Mouse (Mus musculus): ENCODE measurements around the gene Unc5a. TPM values are rescaled to one million over a fixed set of nuclear protein-coding genes. Genes with fewer than 3 reads are reported as not detected.
A peak's percentile ranks its signal among the peaks of the same experiment; 100 is the strongest.

Unc5a gene
- polyA plus RNA-seq, 1 experiment from 2014 or later = 1.0 TPM

- H3K4me2 ChIP-seq (ENCODE audit: low read depth, low read length) = no peak overlapping the region
- H3K4me1 ChIP-seq (ENCODE audit: control insufficient read depth, insufficient read depth, low read length) = no peaks in the 10 kb centered on the region
- H3K9me3 ChIP-seq (replicated peaks; ENCODE audit: control insufficient read depth, low read length) = no peaks in the 10 kb centered on the region
- H3K4me3 ChIP-seq (ENCODE audit: low read depth, low read length) = no peak overlapping the region
- WGBS = 40% methylated on average over 14 of the region's 14 CpGs
- no peaks in the 10 kb centered on the region for H3K27me3 ChIP-seq (ENCODE audit: control insufficient read depth, insufficient read depth, low read length)
- H3K27ac ChIP-seq (replicated peaks; ENCODE audit: low read depth, low read length) = no peak overlapping the region
- no peak overlapping the region for H3K9ac ChIP-seq (replicated peaks; ENCODE audit: low read length)
- ATAC-seq (replicated peaks; ENCODE audit: insufficient number of reproducible peaks, low FRiP score, low TSS enrichment, low read depth) (no peak), DNase-seq (ENCODE audit: low spot score) (peak; percentile 83)
- no peaks in the 10 kb centered on the region for H3K36me3 ChIP-seq (replicated peaks; ENCODE audit: control insufficient read depth, insufficient read depth, low read depth, low read length)
Observed at GRCm38 (mm10) chr13:54970521-54971247, 21.5 kb downstream of the Unc5a start.

- Histone ChIP-seq H3K36me3 (replicated peaks; ENCODE audit: control insufficient read depth, insufficient read depth, low read depth, low read length) (no peaks in the 10 kb centered on the region), H3K27ac (replicated peaks; ENCODE audit: low read depth, low read length) (no peak overlapping the region), H3K4me1 (ENCODE audit: control insufficient read depth, insufficient read depth, low read length) (no peaks in the 10 kb centered on the region), H3K9me3 (replicated peaks; ENCODE audit: control insufficient read depth, low read length) (no peaks in the 10 kb centered on the region), H3K4me3 (ENCODE audit: low read depth, low read length) (no peak overlapping the region), H3K27me3 (ENCODE audit: control insufficient read depth, insufficient read depth, low read length) (no peaks in the 10 kb centered on the region; the same call in 1 of the 2 replicates), H3K4me2 (ENCODE audit: low read depth, low read length) (no peak overlapping the region), H3K9ac (replicated peaks; ENCODE audit: low read length) (no peak overlapping the region)
- DNase-seq (ENCODE audit: low spot score) (no peak), ATAC-seq (replicated peaks; ENCODE audit: insufficient number of reproducible peaks, low FRiP score, low TSS enrichment, low read depth) (no peak; the same call in 1 of the 2 replicates)
- 63% methylated on average over 3 of the region's 3 CpGs for WGBS
Observed at GRCm38 (mm10) chr13:54975546-54975945, 26.3 kb downstream of the Unc5a start.

DNA sequence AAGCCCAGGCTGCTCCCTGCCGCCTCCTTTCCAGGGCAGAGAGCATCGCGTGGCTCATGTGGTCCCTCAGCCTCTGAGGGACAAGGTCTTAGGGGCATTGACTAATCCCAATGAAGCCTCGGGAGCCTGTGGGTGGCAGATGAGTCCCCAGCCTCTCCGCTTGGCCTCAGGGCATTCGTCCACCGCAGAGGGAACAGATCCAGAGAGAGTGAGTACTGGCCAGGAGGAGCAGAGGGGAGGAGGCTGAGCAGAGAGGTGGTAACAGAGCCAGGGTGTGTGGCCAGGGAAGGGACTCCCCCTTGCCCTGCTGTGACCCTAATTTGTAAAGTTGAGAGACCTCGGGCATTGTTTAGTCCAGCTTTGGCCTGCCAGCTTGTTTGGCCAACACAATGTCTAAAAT is 29.6 kb downstream of the Unc5a start:
- Histone ChIP-seq H3K36me3 (replicated peaks; ENCODE audit: control insufficient read depth, insufficient read depth, low read depth, low read length) (no peaks in the 10 kb centered on the region), H3K27ac (replicated peaks; ENCODE audit: low read depth, low read length) (no peak overlapping the region), H3K4me3 (ENCODE audit: low read depth, low read length) (no peak overlapping the region), H3K27me3 (ENCODE audit: control insufficient read depth, insufficient read depth, low read length) (no peaks in the 10 kb centered on the region; the same call in 1 of the 2 replicates), H3K4me1 (ENCODE audit: control insufficient read depth, insufficient read depth, low read length) (no peaks in the 10 kb centered on the region), H3K9ac (replicated peaks; ENCODE audit: low read length) (no peak overlapping the region), H3K4me2 (ENCODE audit: low read depth, low read length) (no peak overlapping the region), H3K9me3 (replicated peaks; ENCODE audit: control insufficient read depth, low read length) (no peaks in the 10 kb centered on the region)
- DNase-seq (ENCODE audit: low spot score) = no peak
- WGBS = 29% methylated on average over 8 of the region's 8 CpGs
- ATAC-seq (replicated peaks; ENCODE audit: insufficient number of reproducible peaks, low FRiP score, low TSS enrichment, low read depth) = no peak

- DNase-seq (ENCODE audit: low spot score) (no peak), ATAC-seq (replicated peaks; ENCODE audit: insufficient number of reproducible peaks, low FRiP score, low TSS enrichment, low read depth) (no peak)
- Histone ChIP-seq H3K27me3 (ENCODE audit: control insufficient read depth, insufficient read depth, low read length) (no peaks in the 10 kb centered on the region; the same call in 1 of the 2 replicates), H3K4me2 (ENCODE audit: low read depth, low read length) (no peak overlapping the region), H3K4me1 (ENCODE audit: control insufficient read depth, insufficient read depth, low read length) (no peaks in the 10 kb centered on the region), H3K4me3 (ENCODE audit: low read depth, low read length) (no peak overlapping the region), H3K9me3 (replicated peaks; ENCODE audit: control insufficient read depth, low read length) (no peaks in the 10 kb centered on the region), H3K36me3 (replicated peaks; ENCODE audit: control insufficient read depth, insufficient read depth, low read depth, low read length) (no peaks in the 10 kb centered on the region), H3K9ac (replicated peaks; ENCODE audit: low read length) (no peak overlapping the region), H3K27ac (replicated peaks; ENCODE audit: low read depth, low read length) (no peak overlapping the region)
- WGBS = 70% methylated on average over 12 of the region's 12 CpGs
Observed at GRCm38 (mm10) chr13:54980957-54981356, 31.7 kb downstream of the Unc5a start.

DNA sequence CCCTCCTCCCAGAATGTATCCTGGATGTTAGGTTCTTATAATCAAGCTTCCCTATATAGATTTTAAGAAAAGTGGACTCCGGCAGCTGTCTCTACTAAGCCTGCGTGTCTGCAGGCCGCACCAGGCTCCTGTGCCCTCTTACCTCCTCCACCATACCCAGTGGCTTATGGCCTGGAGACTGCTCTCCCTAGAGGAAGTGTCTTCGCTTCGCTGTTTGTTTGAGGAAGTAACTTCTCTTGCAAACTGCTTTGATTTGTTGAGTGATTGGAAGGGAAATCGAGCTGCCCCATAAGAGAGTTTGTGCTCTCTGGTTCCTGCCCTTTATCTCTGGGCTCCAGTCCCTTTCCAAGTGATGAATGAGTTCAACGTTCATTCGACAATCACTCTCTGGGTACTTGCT is 33.8 kb downstream of the Unc5a start:
- H3K4me3 ChIP-seq (ENCODE audit: low read depth, low read length) = no peak overlapping the region
- no peak for DNase-seq (ENCODE audit: low spot score)
- no peaks in the 10 kb centered on the region; the same call in 1 of the 2 replicates for H3K27me3 ChIP-seq (ENCODE audit: control insufficient read depth, insufficient read depth, low read length)
- H3K9ac ChIP-seq (replicated peaks; ENCODE audit: low read length) = no peak overlapping the region
- H3K9me3 ChIP-seq (replicated peaks; ENCODE audit: control insufficient read depth, low read length) = no peaks in the 10 kb centered on the region
- ATAC-seq (replicated peaks; ENCODE audit: insufficient number of reproducible peaks, low FRiP score, low TSS enrichment, low read depth) = no peak
- no peaks in the 10 kb centered on the region for H3K4me1 ChIP-seq (ENCODE audit: control insufficient read depth, insufficient read depth, low read length)
- no peak overlapping the region for H3K4me2 ChIP-seq (ENCODE audit: low read depth, low read length)
- no peaks in the 10 kb centered on the region for H3K36me3 ChIP-seq (replicated peaks; ENCODE audit: control insufficient read depth, insufficient read depth, low read depth, low read length)
- whole genome bisulfite sequencing = 83% methylated on average over 8 of the region's 8 CpGs
- H3K27ac ChIP-seq (replicated peaks; ENCODE audit: low read depth, low read length) = no peak overlapping the region

DNA sequence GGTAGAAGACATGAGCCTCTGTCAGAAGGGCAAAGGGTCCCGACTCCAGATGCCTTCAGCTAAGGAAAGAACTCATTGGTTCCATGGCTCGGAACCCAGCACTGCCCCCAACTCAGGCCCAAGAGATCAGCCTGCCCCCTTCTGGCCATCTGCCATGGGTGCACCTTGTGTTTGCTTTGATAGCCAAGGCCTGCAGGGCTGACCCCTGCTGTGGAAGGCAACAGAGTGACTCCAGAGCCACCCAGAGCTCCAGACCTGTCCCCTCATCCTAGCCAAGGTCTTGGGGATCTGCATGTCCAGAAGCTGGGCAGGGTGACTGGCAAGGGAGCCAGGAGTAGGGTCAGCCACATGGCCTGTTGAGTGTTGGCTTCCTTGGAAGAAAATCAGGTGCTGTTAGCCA is 34.4 kb downstream of the Unc5a start:
- DNase-seq (ENCODE audit: low spot score) = peak; percentile 25
- 66% methylated on average over 2 of the region's 2 CpGs for WGBS
- no peaks in the 10 kb centered on the region; the same call in 1 of the 2 replicates for H3K4me1 ChIP-seq (ENCODE audit: control insufficient read depth, insufficient read depth, low read length)

DNA sequence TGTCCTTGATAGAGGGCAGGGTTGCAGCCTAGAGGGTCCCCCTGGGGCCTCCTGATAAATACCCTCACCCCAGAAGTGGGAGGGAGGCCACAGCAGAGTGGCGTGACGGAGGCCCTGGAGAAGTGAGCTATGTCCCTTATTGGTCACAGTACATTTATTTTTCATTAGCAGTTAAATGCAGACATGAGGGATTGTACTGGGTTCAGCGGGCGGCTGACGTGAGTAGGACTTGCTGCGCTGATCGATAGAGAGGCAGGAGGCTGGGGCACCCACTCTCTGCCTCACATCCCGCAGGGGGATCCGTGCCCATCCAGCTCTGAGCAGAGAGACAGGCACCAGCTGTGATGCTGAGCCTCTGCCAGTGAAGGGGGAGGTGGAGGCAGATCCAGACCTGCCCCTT is 38.2 kb downstream of the Unc5a start:
- Histone ChIP-seq H3K36me3 (replicated peaks; ENCODE audit: control insufficient read depth, insufficient read depth, low read depth, low read length) (no peaks in the 10 kb centered on the region), H3K4me2 (ENCODE audit: low read depth, low read length) (no peak overlapping the region), H3K4me3 (ENCODE audit: low read depth, low read length) (no peak overlapping the region), H3K27ac (replicated peaks; ENCODE audit: low read depth, low read length) (no peak overlapping the region), H3K4me1 (ENCODE audit: control insufficient read depth, insufficient read depth, low read length) (no peaks in the 10 kb centered on the region; the same call in 1 of the 2 replicates), H3K9me3 (replicated peaks; ENCODE audit: control insufficient read depth, low read length) (no peaks in the 10 kb centered on the region), H3K27me3 (ENCODE audit: control insufficient read depth, insufficient read depth, low read length) (no peaks in the 10 kb centered on the region), H3K9ac (replicated peaks; ENCODE audit: low read length) (no peak overlapping the region)
- ATAC-seq (replicated peaks; ENCODE audit: insufficient number of reproducible peaks, low FRiP score, low TSS enrichment, low read depth) = no peak
- 79% methylated on average over 9 of the region's 9 CpGs for WGBS
- no peak for DNase-seq (ENCODE audit: low spot score)

More for the DNA sequence above, 34.4 kb downstream of the Unc5a start:
- Histone ChIP-seq H3K4me2 (ENCODE audit: low read depth, low read length) (no peak overlapping the region), H3K27ac (replicated peaks; ENCODE audit: low read depth, low read length) (no peak overlapping the region), H3K36me3 (replicated peaks; ENCODE audit: control insufficient read depth, insufficient read depth, low read depth, low read length) (no peaks in the 10 kb centered on the region), H3K9ac (replicated peaks; ENCODE audit: low read length) (no peak overlapping the region), H3K4me3 (ENCODE audit: low read depth, low read length) (no peak overlapping the region), H3K27me3 (ENCODE audit: control insufficient read depth, insufficient read depth, low read length) (no peaks in the 10 kb centered on the region; the same call in 1 of the 2 replicates), H3K9me3 (replicated peaks; ENCODE audit: control insufficient read depth, low read length) (no peaks in the 10 kb centered on the region)
- ATAC-seq (replicated peaks; ENCODE audit: insufficient number of reproducible peaks, low FRiP score, low TSS enrichment, low read depth) = no peak

DNA sequence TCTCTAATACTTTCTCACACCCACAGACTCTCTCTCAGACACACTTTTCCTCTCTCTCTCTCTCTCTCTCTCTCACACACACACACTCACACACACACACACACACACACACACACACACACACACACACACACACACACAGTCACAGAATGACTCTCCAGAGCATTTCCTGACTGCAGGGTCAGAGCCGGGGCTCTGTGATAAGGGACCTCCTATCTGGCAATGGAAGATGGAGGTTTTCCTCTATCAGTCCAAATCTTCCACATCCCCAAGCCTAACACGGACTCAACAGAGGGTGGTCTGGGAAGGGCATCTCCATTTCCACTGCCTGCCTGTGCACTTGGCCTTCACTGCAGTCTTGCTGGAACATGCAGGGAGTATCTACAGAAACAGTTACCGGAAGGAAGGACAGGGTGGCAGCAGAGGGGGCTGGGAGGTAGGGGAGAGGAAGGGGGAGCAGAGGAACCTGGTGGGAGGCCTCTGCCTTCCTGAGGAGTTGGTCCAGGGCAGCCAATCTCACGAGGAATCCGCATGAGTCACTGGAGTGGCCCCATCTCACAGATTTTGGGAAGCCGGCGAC is 39.1 kb downstream of the Unc5a start:
- Histone ChIP-seq H3K4me3 (ENCODE audit: low read depth, low read length) (no peak overlapping the region), H3K9ac (replicated peaks; ENCODE audit: low read length) (no peak overlapping the region), H3K27ac (replicated peaks; ENCODE audit: low read depth, low read length) (no peak overlapping the region), H3K27me3 (ENCODE audit: control insufficient read depth, insufficient read depth, low read length) (no peaks in the 10 kb centered on the region), H3K4me1 (ENCODE audit: control insufficient read depth, insufficient read depth, low read length) (no peaks in the 10 kb centered on the region; the same call in 1 of the 2 replicates), H3K4me2 (ENCODE audit: low read depth, low read length) (no peak overlapping the region), H3K36me3 (replicated peaks; ENCODE audit: control insufficient read depth, insufficient read depth, low read depth, low read length) (no peaks in the 10 kb centered on the region), H3K9me3 (replicated peaks; ENCODE audit: control insufficient read depth, low read length) (no peaks in the 10 kb centered on the region)
- DNase-seq (ENCODE audit: low spot score) (no peak), ATAC-seq (replicated peaks; ENCODE audit: insufficient number of reproducible peaks, low FRiP score, low TSS enrichment, low read depth) (no peak)
- 48% methylated on average over 7 of the region's 7 CpGs for WGBS

Measured in embryonic facial prominence, embryonic 11.5 days (tissue).